Mouse (Mus musculus): Measurements from ENCODE around the gene Ergic3. TPM values are rescaled to one million over a fixed set of nuclear protein-coding genes. Genes with fewer than 3 reads are reported as not detected.

The Ergic3 gene
- polyA plus RNA-seq, 1 experiment from 2014 or later = 188 TPM

DNA sequence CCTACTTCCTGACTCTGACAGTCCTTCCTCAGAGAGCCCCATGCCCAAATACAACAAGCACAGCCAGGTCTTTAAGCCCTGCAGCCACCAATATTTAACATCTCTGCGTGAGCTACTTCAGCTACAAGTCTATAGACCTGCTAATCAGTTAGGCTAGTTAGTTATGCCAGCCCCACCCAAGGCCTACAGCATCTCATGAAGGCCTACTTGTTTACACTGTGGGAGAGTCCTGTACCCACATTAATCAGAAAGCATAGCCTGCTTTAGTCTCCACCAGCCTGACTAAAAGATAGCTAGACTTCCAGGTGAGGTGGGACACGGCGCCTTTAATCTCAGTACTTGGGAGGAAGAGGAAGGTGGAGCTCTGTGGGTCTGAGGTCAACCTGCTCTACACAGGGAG lies 31.5 kb downstream of the Ergic3 start:
- no peak for ATAC-seq (ENCODE audit: insufficient number of reproducible peaks, low FRiP score, low TSS enrichment, low read depth)
- no peaks in the 10 kb centered on the region for H3K36me3 ChIP-seq (ENCODE audit: control insufficient read depth, insufficient read depth, low read length)
- WGBS = 89% methylated on average over 3 of the region's 3 CpGs
- H3K4me3 ChIP-seq (ENCODE audit: low read depth, low read length) = no peak overlapping the region
- H3K27ac ChIP-seq (replicated peaks; ENCODE audit: low read depth, low read length) = no peak overlapping the region
- no peaks in the 10 kb centered on the region for H3K27me3 ChIP-seq (ENCODE audit: control insufficient read depth, insufficient read depth, low read length)
- no peak overlapping the region for H3K4me2 ChIP-seq (ENCODE audit: low read depth, severe bottlenecking)
- no peak overlapping the region for H3K9ac ChIP-seq (ENCODE audit: low read length)
- H3K9me3 ChIP-seq (ENCODE audit: control insufficient read depth, low read length) = no peaks in the 10 kb centered on the region
- no peak for DNase-seq (ENCODE audit: low spot score)
- H3K4me1 ChIP-seq (ENCODE audit: control insufficient read depth, insufficient read depth, low read length) = no peaks in the 10 kb centered on the region

DNA sequence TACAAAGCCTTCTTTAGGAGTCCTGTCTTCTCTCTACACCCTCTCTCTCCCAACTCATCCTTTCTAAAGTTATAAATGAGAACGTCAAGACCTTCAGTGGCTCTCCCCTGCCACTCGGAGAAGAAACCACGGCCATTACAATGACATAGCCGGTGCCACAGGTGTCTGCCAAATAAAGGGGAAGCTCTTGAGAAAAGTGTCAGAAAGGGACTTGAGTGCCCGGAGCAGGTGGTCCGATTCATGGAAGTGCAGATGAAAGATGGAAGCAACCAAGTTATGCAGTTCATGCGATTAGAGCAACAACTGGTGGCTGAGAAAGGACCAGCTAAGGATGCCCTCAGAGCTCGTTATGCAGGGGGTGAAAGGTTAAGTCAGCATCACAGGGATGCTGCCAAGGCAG lies 35.1 kb downstream of the Ergic3 start:
- no peaks in the 10 kb centered on the region for H3K36me3 ChIP-seq (ENCODE audit: control insufficient read depth, insufficient read depth, low read length)
- WGBS = 86% methylated on average over 8 of the region's 8 CpGs
- H3K9me3 ChIP-seq (ENCODE audit: control insufficient read depth, low read length) = no peaks in the 10 kb centered on the region
- H3K9ac ChIP-seq (ENCODE audit: low read length) = no peak overlapping the region
- no peak overlapping the region for H3K4me3 ChIP-seq (ENCODE audit: low read depth, low read length)
- no peak overlapping the region for H3K4me2 ChIP-seq (ENCODE audit: low read depth, severe bottlenecking)
- DNase-seq (ENCODE audit: low spot score) (no peak), ATAC-seq (ENCODE audit: insufficient number of reproducible peaks, low FRiP score, low TSS enrichment, low read depth) (no peak)
- H3K4me1 ChIP-seq (ENCODE audit: control insufficient read depth, insufficient read depth, low read length) = no peaks in the 10 kb centered on the region
- H3K27me3 ChIP-seq (ENCODE audit: control insufficient read depth, insufficient read depth, low read length) = 0 out of 2 replicates have a peak, but pooled peaks cover 2% of the 10 kb centered on the region
- no peak overlapping the region for H3K27ac ChIP-seq (replicated peaks; ENCODE audit: low read depth, low read length)

- no peaks in the 10 kb centered on the region for H3K9me3 ChIP-seq (ENCODE audit: control insufficient read depth, low read length)
- DNase-seq (ENCODE audit: low spot score) (no peak), ATAC-seq (ENCODE audit: insufficient number of reproducible peaks, low FRiP score, low TSS enrichment, low read depth) (no peak)
- WGBS = 7% methylated on average over 19 of the region's 19 CpGs
- no peak overlapping the region for H3K27ac ChIP-seq (replicated peaks; ENCODE audit: low read depth, low read length)
- H3K36me3 ChIP-seq (ENCODE audit: control insufficient read depth, insufficient read depth, low read length) = no peaks in the 10 kb centered on the region
- peak overlapping the region; percentile 25; the same call in 1 of the 2 replicates for H3K4me2 ChIP-seq (ENCODE audit: low read depth, severe bottlenecking)
- no peaks in the 10 kb centered on the region for H3K4me1 ChIP-seq (ENCODE audit: control insufficient read depth, insufficient read depth, low read length)
- no peak overlapping the region for H3K9ac ChIP-seq (ENCODE audit: low read length)
- H3K27me3 ChIP-seq (ENCODE audit: control insufficient read depth, insufficient read depth, low read length) = 0 out of 2 replicates have a peak, but pooled peaks cover 2% of the 10 kb centered on the region
- H3K4me3 ChIP-seq (ENCODE audit: low read depth, low read length) = no peak overlapping the region
These were observed 40.1 kb downstream of the Ergic3 start for GRCm38 (mm10) chr2:156047929-156048328.

DNA sequence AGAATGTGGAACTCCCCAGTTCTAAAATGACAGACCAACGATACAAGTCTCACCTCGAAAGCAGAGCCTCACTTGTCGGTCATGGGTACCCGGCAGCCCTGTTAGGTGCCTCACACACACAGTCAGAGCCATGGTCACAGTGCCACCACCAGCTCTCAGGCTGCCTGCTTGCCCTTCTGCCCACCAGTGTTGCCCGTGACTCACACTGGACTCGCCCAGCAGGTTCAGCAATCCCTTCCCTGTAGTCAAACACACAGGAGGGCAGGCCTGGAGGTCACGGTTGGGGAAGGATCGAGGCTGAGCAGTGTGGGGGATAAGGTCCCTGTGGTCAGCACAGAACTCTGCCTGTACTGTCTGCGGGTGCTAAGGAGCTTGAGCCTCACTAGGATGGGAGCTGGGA lies 45.0 kb downstream of the Ergic3 start, which contains the start of gene Fer1l4:
Fer1l4 (minus strand) TSS at position 132 of the 400 bp plus-strand sequence.
- no peak within 1 kb of the TSS for H3K4me2 ChIP-seq (ENCODE audit: low read depth, severe bottlenecking)
- no peak for ATAC-seq (ENCODE audit: insufficient number of reproducible peaks, low FRiP score, low TSS enrichment, low read depth)
- no peak within 1 kb of the TSS for H3K27ac ChIP-seq (replicated peaks; ENCODE audit: low read depth, low read length)
- DNase-seq (ENCODE audit: low spot score) = no peak
- no peaks in the 10 kb centered on the region for H3K36me3 ChIP-seq (ENCODE audit: control insufficient read depth, insufficient read depth, low read length)
- H3K27me3 ChIP-seq (ENCODE audit: control insufficient read depth, insufficient read depth, low read length) = no peaks in the 10 kb centered on the region
- H3K4me1 ChIP-seq (ENCODE audit: control insufficient read depth, insufficient read depth, low read length) = no peaks in the 10 kb centered on the region
- WGBS = 83% methylated on average over 9 of the region's 9 CpGs
- H3K9me3 ChIP-seq (ENCODE audit: control insufficient read depth, low read length) = no peaks in the 10 kb centered on the region
- no peak within 1 kb of the TSS for H3K4me3 ChIP-seq (ENCODE audit: low read depth, low read length)
- no peak within 1 kb of the TSS for H3K9ac ChIP-seq (ENCODE audit: low read length)

GRCm38 (mm10) chr2:156065099-156066041 lies 57.5 kb downstream of the Ergic3 start, which contains the start of gene Spag4:
TSS of gene Spag4 (plus strand) at chr2:156065175.
- peaks cover 10% of the 10 kb centered on the region; the same call in 1 of the 2 replicates for H3K36me3 ChIP-seq (ENCODE audit: control insufficient read depth, insufficient read depth, low read length)
- H3K4me1 ChIP-seq (ENCODE audit: control insufficient read depth, insufficient read depth, low read length) = peaks cover 6% of the 10 kb centered on the region; the same call in 1 of the 2 replicates
- H3K27me3 ChIP-seq (ENCODE audit: control insufficient read depth, insufficient read depth, low read length) = no peaks in the 10 kb centered on the region
- DNase-seq (ENCODE audit: low spot score) = peak; percentile 89
- peak within 1 kb of the TSS; percentile 62 for H3K4me3 ChIP-seq (ENCODE audit: low read depth, low read length)
- peak within 1 kb of the TSS; percentile 70 for H3K9ac ChIP-seq (ENCODE audit: low read length)
- peak within 1 kb of the TSS; percentile 57; the same call in 1 of the 2 replicates for H3K27ac ChIP-seq (replicated peaks; ENCODE audit: low read depth, low read length)
- peak; percentile 78 for ATAC-seq (ENCODE audit: insufficient number of reproducible peaks, low FRiP score, low TSS enrichment, low read depth)
- under 1% methylated on average over 81 of the region's 81 CpGs for WGBS
- peak within 1 kb of the TSS; percentile 76 for H3K4me2 ChIP-seq (ENCODE audit: low read depth, severe bottlenecking)
- no peaks in the 10 kb centered on the region for H3K9me3 ChIP-seq (ENCODE audit: control insufficient read depth, low read length)

DNA sequence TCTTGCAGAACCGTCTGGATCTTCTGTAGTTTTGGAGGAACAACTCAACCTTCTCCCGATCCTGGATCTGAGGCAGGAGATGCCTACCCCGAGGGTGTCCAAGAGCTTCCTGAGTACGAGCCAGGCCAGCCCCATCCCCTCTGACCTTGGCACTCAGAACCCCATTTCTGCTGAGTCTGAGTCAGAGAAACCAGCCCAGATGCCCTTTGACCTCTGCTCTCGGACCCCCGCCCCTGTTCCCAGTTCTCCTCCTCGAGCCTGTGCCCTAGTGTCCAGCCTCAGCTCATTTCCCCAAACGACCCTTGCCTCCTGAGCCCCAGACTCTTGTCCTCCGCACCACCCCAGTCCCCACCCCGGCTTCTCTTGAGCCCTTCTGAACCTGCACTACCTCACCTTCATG lies 58.3 kb downstream of the Ergic3 start:
- H3K9ac ChIP-seq (ENCODE audit: low read length) = peak overlapping the region; percentile 70
- DNase-seq (ENCODE audit: low spot score) (no peak), ATAC-seq (ENCODE audit: insufficient number of reproducible peaks, low FRiP score, low TSS enrichment, low read depth) (peak; percentile 7; the same call in 1 of the 2 replicates)
- H3K9me3 ChIP-seq (ENCODE audit: control insufficient read depth, low read length) = no peaks in the 10 kb centered on the region
- H3K27me3 ChIP-seq (ENCODE audit: control insufficient read depth, insufficient read depth, low read length) = no peaks in the 10 kb centered on the region
- no peak overlapping the region for H3K27ac ChIP-seq (replicated peaks; ENCODE audit: low read depth, low read length)
- peak overlapping the region; percentile 76 for H3K4me2 ChIP-seq (ENCODE audit: low read depth, severe bottlenecking)
- peak overlapping the region; percentile 62 for H3K4me3 ChIP-seq (ENCODE audit: low read depth, low read length)
- H3K4me1 ChIP-seq (ENCODE audit: control insufficient read depth, insufficient read depth, low read length) = peaks cover 6% of the 10 kb centered on the region; the same call in 1 of the 2 replicates
- H3K36me3 ChIP-seq (ENCODE audit: control insufficient read depth, insufficient read depth, low read length) = peaks cover 12% of the 10 kb centered on the region; the same call in 1 of the 2 replicates
- 36% methylated on average over 10 of the region's 10 CpGs for WGBS

Other genes starting within 250 kb of the Ergic3 start
- gene Mmp24, start 232.7 kb upstream of the Ergic3 start, polyA plus RNA-seq (2014; fragmentation: Nextera tagmentation; extraction: Ambion mirVana) = not detected in 2 replicates
- gene BC029722, start 188.6 kb upstream of the Ergic3 start, polyA plus RNA-seq (2014; fragmentation: Nextera tagmentation; extraction: Ambion mirVana) = 6.2 and 6.4 TPM in 2 replicates
- 201 and 215 TPM in 2 replicates for gene Eif6, start 181.1 kb upstream of the Ergic3 start, polyA plus RNA-seq (2014; fragmentation: Nextera tagmentation; extraction: Ambion mirVana)
- 0.30 and 0.32 TPM in 2 replicates for gene Fam83c, start 173.2 kb upstream of the Ergic3 start, polyA plus RNA-seq (2014; fragmentation: Nextera tagmentation; extraction: Ambion mirVana)
- 60.4 and 82.2 TPM in 2 replicates for gene Uqcc1, start 77.7 kb upstream of the Ergic3 start, polyA plus RNA-seq (2014; fragmentation: Nextera tagmentation; extraction: Ambion mirVana)
- 0.33 TPM in 1 of 2 replicates, not detected in the other for gene Gm15557, start 67.3 kb upstream of the Ergic3 start, polyA plus RNA-seq (2014; fragmentation: Nextera tagmentation; extraction: Ambion mirVana)
- 18.4 and 23.3 TPM in 2 replicates for gene Gdf5, start 62.7 kb upstream of the Ergic3 start, polyA plus RNA-seq (2014; fragmentation: Nextera tagmentation; extraction: Ambion mirVana)
- 20.5 and 23.6 TPM in 2 replicates for gene Cep250, start 51.6 kb upstream of the Ergic3 start, polyA plus RNA-seq (2014; fragmentation: Nextera tagmentation; extraction: Ambion mirVana)
- gene 6430550D23Rik, start 68 bp upstream of the Ergic3 start, polyA plus RNA-seq (2014; fragmentation: Nextera tagmentation; extraction: Ambion mirVana) = 1.6 and 3.1 TPM in 2 replicates
- not detected in 2 replicates for gene Fer1l4, start 44.9 kb downstream of the Ergic3 start, polyA plus RNA-seq (2014; fragmentation: Nextera tagmentation; extraction: Ambion mirVana)
- 3.7 and 3.9 TPM in 2 replicates for gene Spag4, start 57.1 kb downstream of the Ergic3 start, polyA plus RNA-seq (2014; fragmentation: Nextera tagmentation; extraction: Ambion mirVana)
- gene Cpne1, start 103.9 kb downstream of the Ergic3 start, polyA plus RNA-seq (2014; fragmentation: Nextera tagmentation; extraction: Ambion mirVana) = 61.4 and 61.9 TPM in 2 replicates
- gene Rbm12, start 103.9 kb downstream of the Ergic3 start, polyA plus RNA-seq (2014; fragmentation: Nextera tagmentation; extraction: Ambion mirVana) = 42.9 and 51.1 TPM in 2 replicates
- 20.5 and 21.9 TPM in 2 replicates for gene Gm28036, start 119.0 kb downstream of the Ergic3 start, polyA plus RNA-seq (2014; fragmentation: Nextera tagmentation; extraction: Ambion mirVana)
- gene Romo1, start 136.0 kb downstream of the Ergic3 start, polyA plus RNA-seq (2014; fragmentation: Nextera tagmentation; extraction: Ambion mirVana) = 408 and 417 TPM in 2 replicates
- 33.0 and 34.9 TPM in 2 replicates for gene Nfs1, start 136.1 kb downstream of the Ergic3 start, polyA plus RNA-seq (2014; fragmentation: Nextera tagmentation; extraction: Ambion mirVana)
- 723 and 726 TPM in 2 replicates for gene Rbm39, start 172.2 kb downstream of the Ergic3 start, polyA plus RNA-seq (2014; fragmentation: Nextera tagmentation; extraction: Ambion mirVana)
- 81.0 and 89.2 TPM in 2 replicates for gene Phf20, start 188.4 kb downstream of the Ergic3 start, polyA plus RNA-seq (2014; fragmentation: Nextera tagmentation; extraction: Ambion mirVana)

Data from limb, embryonic 11.5 days (tissue).